Comparison of ENCODE assay signal across 8 mouse cellular contexts in genomic region chr15:89058736-89059135, GRCm38 (mm10). TPM values are rescaled to one million over a fixed set of nuclear protein-coding genes. Genes with fewer than 3 reads are reported as not detected.
A peak's percentile ranks its signal among the peaks of the same experiment; 100 is the strongest.
DNase-seq lines count a peak whose midpoint lies in the region; ATAC-seq and TF ChIP-seq lines count a peak whose summit lies in the region.

No protein-coding gene starts in this region.

- H3K27ac ChIP-seq in liver, embryonic 11.5 days (ENCODE audit: low read depth, low read length) = no peak overlapping the region
- H3K27ac ChIP-seq in liver, embryonic 12.5 days = no peak overlapping the region
- H3K27ac ChIP-seq in heart, postnatal 0 days (ENCODE audit: low read depth) = no peak overlapping the region
- no peak overlapping the region for H3K27ac ChIP-seq in neural tube, embryonic 12.5 days

- H3K4me2 ChIP-seq in liver, embryonic 11.5 days = no peak overlapping the region; the same call in 1 of the 2 replicates
- H3K4me2 ChIP-seq in liver, embryonic 12.5 days = no peak overlapping the region
- peak overlapping the region; percentile 99 for H3K4me2 ChIP-seq in heart, postnatal 0 days (ENCODE audit: low read depth, low read length)
- H3K4me2 ChIP-seq in neural tube, embryonic 12.5 days (replicated peaks) = peak overlapping the region; percentile 92

- TF ChIP-seq CTCF in heart, postnatal 0 days (IDR thresholded peaks at IDR 0.05; ENCODE audit: low read depth) = no peak

- H3K9ac ChIP-seq in liver, embryonic 11.5 days (ENCODE audit: low read depth, low read length) = no peak overlapping the region
- H3K9ac ChIP-seq in liver, embryonic 12.5 days = no peak overlapping the region
- H3K9ac ChIP-seq in heart, postnatal 0 days (replicated peaks; ENCODE audit: low read depth, low read length) = peak overlapping the region; percentile 66; the same call in 1 of the 2 replicates
- peak overlapping the region; percentile 76 for H3K9ac ChIP-seq in neural tube, embryonic 12.5 days

- no peaks in the 10 kb centered on the region for H3K9me3 ChIP-seq in liver, embryonic 11.5 days (ENCODE audit: control insufficient read depth, low read length)
- no peaks in the 10 kb centered on the region for H3K9me3 ChIP-seq in liver, embryonic 12.5 days (replicated peaks)
- H3K9me3 ChIP-seq in heart, postnatal 0 days (replicated peaks; ENCODE audit: control insufficient read depth, low read length) = no peaks in the 10 kb centered on the region
- H3K9me3 ChIP-seq in neural tube, embryonic 12.5 days = no peaks in the 10 kb centered on the region

- H3K36me3 ChIP-seq in liver, embryonic 11.5 days (ENCODE audit: control insufficient read depth, insufficient read depth, low read length) = no peaks in the 10 kb centered on the region
- no peaks in the 10 kb centered on the region for H3K36me3 ChIP-seq in liver, embryonic 12.5 days
- peaks cover 14% of the 10 kb centered on the region for H3K36me3 ChIP-seq in heart, postnatal 0 days (replicated peaks; ENCODE audit: control insufficient read depth, insufficient read depth, low read length)
- no peaks in the 10 kb centered on the region for H3K36me3 ChIP-seq in neural tube, embryonic 12.5 days

- H3K4me1 ChIP-seq in liver, embryonic 11.5 days (replicated peaks; ENCODE audit: control insufficient read depth, insufficient read depth, low read length) = no peaks in the 10 kb centered on the region
- 0 out of 2 replicates have a peak, but pooled peaks cover 7% of the 10 kb centered on the region for H3K4me1 ChIP-seq in liver, embryonic 12.5 days
- H3K4me1 ChIP-seq in heart, postnatal 0 days (ENCODE audit: control insufficient read depth, insufficient read depth) = peaks cover 4% of the 10 kb centered on the region; the same call in 1 of the 2 replicates
- peaks cover 9% of the 10 kb centered on the region; the same call in 1 of the 2 replicates for H3K4me1 ChIP-seq in neural tube, embryonic 12.5 days

- ATAC-seq in liver, embryonic 11.5 days (replicated peaks; ENCODE audit: low FRiP score) = no peak
- ATAC-seq in liver, embryonic 12.5 days = no peak
- no peak for ATAC-seq in heart, postnatal 0 days (ENCODE audit: insufficient read depth, low read depth)
- no peak for ATAC-seq in neural tube, embryonic 12.5 days (ENCODE audit: low FRiP score, low read depth)

- peaks cover 63% of the 10 kb centered on the region for H3K27me3 ChIP-seq in liver, embryonic 11.5 days (replicated peaks; ENCODE audit: control insufficient read depth, insufficient read depth, low read length)
- H3K27me3 ChIP-seq in liver, embryonic 12.5 days (replicated peaks) = peaks cover 90% of the 10 kb centered on the region
- peaks cover 27% of the 10 kb centered on the region for H3K27me3 ChIP-seq in heart, postnatal 0 days (ENCODE audit: control insufficient read depth, insufficient read depth, low read length)
- peaks cover 42% of the 10 kb centered on the region for H3K27me3 ChIP-seq in neural tube, embryonic 12.5 days (replicated peaks)

- WGBS in liver, embryonic 11.5 days = 22% methylated on average over 6 of the region's 6 CpGs
- 28% methylated on average over 6 of the region's 6 CpGs for WGBS in liver, embryonic 12.5 days (ENCODE audit: insufficient replicate concordance)
- WGBS in heart, postnatal 0 days = 27% methylated on average over 6 of the region's 6 CpGs
- 29% methylated on average over 6 of the region's 6 CpGs for WGBS in neural tube, embryonic 12.5 days

- peak overlapping the region; percentile 59; the same call in 1 of the 2 replicates for H3K4me3 ChIP-seq in liver, embryonic 11.5 days (ENCODE audit: low read depth, low read length)
- H3K4me3 ChIP-seq in liver, embryonic 12.5 days = no peak overlapping the region
- peak overlapping the region; percentile 68; the same call in 1 of the 2 replicates for H3K4me3 ChIP-seq in heart, postnatal 0 days (ENCODE audit: low read depth, low read length)
- H3K4me3 ChIP-seq in neural tube, embryonic 12.5 days = peak overlapping the region; percentile 80

- TF ChIP-seq EP300 in heart, postnatal 0 days (IDR thresholded peaks at IDR 0.05; ENCODE audit: low read depth) = no peak

- DNase-seq in cerebellum, adult 11 months = peak; percentile 25
- no peak for DNase-seq in cerebellum, adult 8-10 months
- DNase-seq in liver, embryonic 11.5 days (ENCODE audit: low spot score) = no peak
- DNase-seq in heart, postnatal 0 days (ENCODE audit: low spot score) = no peak
- no peak for DNase-seq in urinary bladder, postnatal 10 days (ENCODE audit: low spot score)
- DNase-seq in spleen, adult 12 weeks (ENCODE audit: low spot score) = no peak

RNA-seq across cellular contexts. Expression of gene Panx2, which starts 0.8 kb away (rescaled TPM):
- 0.08 and 0.21 TPM in 2 replicates for polyA plus RNA-seq in liver, embryonic 11.5 days (2014; fragmentation: Nextera tagmentation; extraction: Ambion mirVana)
- 0.04 TPM in 1 of 2 replicates, not detected in the other for polyA plus RNA-seq in liver, embryonic 12.5 days (2016; fragmentation: Nextera tagmentation; extraction: Ambion mirVana)
- 0.70 TPM in 1 of 2 replicates, not detected in the other for total RNA-seq in heart, postnatal 0 days (2014; rRNA removed; ENCODE audit: low replicate concordance)
- polyA plus RNA-seq in heart, postnatal 0 days (2015; fragmentation: Nextera tagmentation; extraction: Ambion mirVana) = 0.93 and 1.0 TPM in 2 replicates
- 1.5 and 2.0 TPM in 2 replicates for polyA plus RNA-seq in neural tube, embryonic 12.5 days (2016; fragmentation: Nextera tagmentation; extraction: Ambion mirVana)

RNA-seq across cellular contexts. Expression of gene Trabd, which starts 16.2 kb away (rescaled TPM):
- polyA plus RNA-seq in liver, embryonic 11.5 days (2014; fragmentation: Nextera tagmentation; extraction: Ambion mirVana) = 33.5 and 34.8 TPM in 2 replicates
- 18.4 and 22.9 TPM in 2 replicates for polyA plus RNA-seq in liver, embryonic 12.5 days (2016; fragmentation: Nextera tagmentation; extraction: Ambion mirVana)
- total RNA-seq in heart, postnatal 0 days (2014; rRNA removed; ENCODE audit: low replicate concordance) = 59.2 and 61.2 TPM in 2 replicates
- 46.6 and 46.7 TPM in 2 replicates for polyA plus RNA-seq in heart, postnatal 0 days (2015; fragmentation: Nextera tagmentation; extraction: Ambion mirVana)
- 49.6 and 51.2 TPM in 2 replicates for polyA plus RNA-seq in neural tube, embryonic 12.5 days (2016; fragmentation: Nextera tagmentation; extraction: Ambion mirVana)

RNA-seq across cellular contexts. Expression of gene Selenoo, which starts 30.1 kb away (rescaled TPM):
- polyA plus RNA-seq in liver, embryonic 11.5 days (2014; fragmentation: Nextera tagmentation; extraction: Ambion mirVana) = 12.6 and 16.3 TPM in 2 replicates
- polyA plus RNA-seq in liver, embryonic 12.5 days (2016; fragmentation: Nextera tagmentation; extraction: Ambion mirVana) = 11.6 and 12.8 TPM in 2 replicates
- 35.4 and 39.1 TPM in 2 replicates for total RNA-seq in heart, postnatal 0 days (2014; rRNA removed; ENCODE audit: low replicate concordance)
- 10.3 and 11.3 TPM in 2 replicates for polyA plus RNA-seq in heart, postnatal 0 days (2015; fragmentation: Nextera tagmentation; extraction: Ambion mirVana)
- polyA plus RNA-seq in neural tube, embryonic 12.5 days (2016; fragmentation: Nextera tagmentation; extraction: Ambion mirVana) = 23.2 and 27.2 TPM in 2 replicates

Comparison
In these comparisons a context has a peak if more than half of its experiments do, and no peak if none do; other contexts are left out.
1. H3K4me2 ChIP-seq: peak in heart, postnatal 0 days (single experiment) and neural tube, embryonic 12.5 days (single experiment); none in liver, embryonic 11.5 days (single experiment) and liver, embryonic 12.5 days (single experiment).
2. H3K9ac ChIP-seq: peak in heart, postnatal 0 days (single experiment) and neural tube, embryonic 12.5 days (single experiment); none in liver, embryonic 11.5 days (single experiment) and liver, embryonic 12.5 days (single experiment).